Mouse (Mus musculus) kidney, adult 10 weeks (tissue): ENCODE results near the gene Vmn1r167. TPM values are rescaled to one million over a fixed set of nuclear protein-coding genes. Genes with fewer than 3 reads are reported as not detected.

Experiments
- polyA plus RNA-seq: library from polyadenylated mRNA; stranded (reverse); fragments of 350-450 nt; fragmentation: Illumina TruSeq; extraction: RNeasy Lipid Tissue Mini Kit (QIAGEN cat#74804); gene quantifications from one replicate; pipeline ENCODE4 v1.2.3, GENCODE M21; 2014; ENCODE audit warnings: low read depth, low replicate concordance

Gene Vmn1r167
- not detected for polyA plus RNA-seq

GRCm38 (mm10) chr7:23507106-23507505 is at the start of gene Vmn1r167:
Vmn1r167 (minus strand) TSS chr7:23507206.

DNA sequence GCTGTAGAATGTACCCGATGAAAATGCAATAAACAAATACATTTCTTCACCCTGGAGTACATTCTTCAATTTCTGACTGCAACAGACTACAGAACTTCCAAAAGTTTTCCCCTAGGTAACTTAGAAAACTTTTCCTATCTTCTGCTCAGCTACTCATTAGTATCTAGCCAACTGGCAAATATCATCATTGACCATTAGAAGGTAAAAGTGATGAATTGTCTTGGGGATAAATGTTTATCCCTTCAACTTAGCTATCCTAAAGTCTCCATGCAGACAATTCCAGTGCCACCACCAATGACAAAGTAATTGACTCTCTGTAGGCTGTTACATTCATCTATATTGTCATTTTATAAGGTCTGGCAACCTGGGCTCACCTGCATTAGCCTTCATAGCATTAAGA is 32.4 kb upstream of the Vmn1r167 start, which contains the start of gene Vmn1r168:
Gene Vmn1r168, plus strand, starts transcription at position 301 of the 400 bp plus-strand sequence.

Other genes with a start within 250 kb of the Vmn1r167 start
- not detected for gene Gm6902, start 228.3 kb downstream of the Vmn1r167 start, polyA plus RNA-seq
- gene Nlrp4e, start 206.0 kb downstream of the Vmn1r167 start, polyA plus RNA-seq: not detected
- not detected for gene Nlrp5, start 121.3 kb downstream of the Vmn1r167 start, polyA plus RNA-seq
- not detected for gene Vmn1r168, start 32.5 kb upstream of the Vmn1r167 start, polyA plus RNA-seq
- gene Vmn1r169, start 68.3 kb upstream of the Vmn1r167 start, polyA plus RNA-seq: not detected
- not detected for gene Vmn1r170, start 99.0 kb upstream of the Vmn1r167 start, polyA plus RNA-seq
- not detected for gene Vmn1r171, start 123.5 kb upstream of the Vmn1r167 start, polyA plus RNA-seq
- not detected for gene Vmn1r172, start 151.1 kb upstream of the Vmn1r167 start, polyA plus RNA-seq
- not detected for gene Vmn1r173, start 193.5 kb upstream of the Vmn1r167 start, polyA plus RNA-seq
- gene Vmn1r174, start 245.1 kb upstream of the Vmn1r167 start, polyA plus RNA-seq: not detected